Mouse (Mus musculus): ENCODE measurements around the gene Kras.

- TF ChIP-seq CTCF (IDR thresholded peaks at IDR 0.05; ENCODE audit: insufficient read depth, low read length) (no peak), POLR2A (IDR thresholded peaks at IDR 0.05; ENCODE audit: borderline replicate concordance, extremely low read depth, low read depth, low read length) (no peak)
These were observed 56.6 kb downstream of the Kras start for GRCm38 (mm10) chr6:145193446-145193845.
